Mouse (Mus musculus): ENCODE data around the gene Ccr7. TPM values are rescaled to one million over a fixed set of nuclear protein-coding genes. Genes with fewer than 3 reads are reported as not detected.

The Ccr7 gene
- total and polyA plus RNA-seq, 3 experiments, result 203 to 306 (median 241) TPM

DNA sequence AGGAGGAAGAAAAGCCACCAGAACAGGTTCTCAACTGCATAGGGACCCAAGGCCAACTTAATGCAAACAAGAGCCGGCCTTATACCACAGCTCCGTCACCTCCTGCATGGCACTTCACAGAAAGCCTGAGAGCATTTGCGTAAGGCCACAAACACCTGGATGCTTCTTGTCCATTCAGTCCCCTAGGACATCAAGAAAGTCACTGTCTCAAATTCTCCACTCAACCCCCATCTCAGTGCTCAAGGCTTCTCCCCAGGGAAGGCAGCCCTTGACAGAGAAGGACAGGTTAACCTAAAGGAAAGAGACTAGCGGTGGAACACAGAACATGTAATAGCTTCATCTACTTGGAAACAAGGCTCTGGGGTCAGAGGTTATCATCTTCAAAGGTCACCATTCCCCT lies 32.5 kb upstream of the Ccr7 start:
- Histone ChIP-seq H3K27ac (ENCODE audit: insufficient read depth, low read depth) (peak overlapping the region; percentile 99), H3K9ac (ENCODE audit: insufficient read depth, low read depth) (peak overlapping the region; percentile 84), H3K79me2 (replicated peaks; ENCODE audit: control insufficient read depth, extremely low read depth, insufficient read depth, poor library complexity, severe bottlenecking) (no peaks in the 10 kb centered on the region), H3K4me3 (replicated peaks in 1 of 3; ENCODE audit: low read depth in 2 of 3, low read length in 2 of 3, poor library complexity in 1 of 3) (peak overlapping the region; percentile 7 to 33 (median 17)), H3K9me3 (replicated peaks; ENCODE audit: low read length) (peaks cover 11% of the 10 kb centered on the region), H3K36me3 (replicated peaks in 1 of 2; ENCODE audit: control insufficient read depth in 1 of 2, insufficient read depth in 1 of 2, low read length in 1 of 2) (peaks cover 2% of the 10 kb centered on the region in 2 experiments), H3K4me1 (ENCODE audit: control insufficient read depth in 1 of 2, insufficient read depth in 2 of 2) (peaks cover 33 to 65% of the 10 kb centered on the region in 2 experiments), H3K27me3 (replicated peaks) (no peaks in the 10 kb centered on the region), H3K4me2 (ENCODE audit: insufficient read depth, low read depth, poor library complexity, severe bottlenecking) (peak overlapping the region; percentile 92)
- peak; percentile 98 for DNase-seq (ENCODE audit: extremely low read depth)
- dilution Hi-C loops (cut with MboI; ENCODE audit: extremely low pct_ligation_motif_present, extremely low pct_unique_long_range_greater_than_20kb, low sequenced_read_pairs) (no loop called here), in situ Hi-C loops (cut with MboI; ENCODE audit: low pct_ligation_motif_present, low pct_unique_long_range_greater_than_20kb, low sequenced_read_pairs) (no loop called here)
- TF ChIP-seq RCOR1 (conservative IDR thresholded peaks at IDR 0.05; ENCODE audit: low read depth, low read length) (no peak), USF2 (conservative IDR thresholded peaks at IDR 0.05; ENCODE audit: low read depth, low read length) (no peak), TCF12 (IDR thresholded peaks at IDR 0.05; ENCODE audit: low read depth, low read length) (peak; percentile 99), USF1 (IDR thresholded peaks at IDR 0.05; ENCODE audit: low read depth, low read length) (no peak), CHD1 (IDR thresholded peaks at IDR 0.05; ENCODE audit: low read depth, low read length) (no peak), PAX5 (IDR thresholded peaks at IDR 0.05; ENCODE audit: low read length) (no peak), MYC (IDR thresholded peaks at IDR 0.05; ENCODE audit: low read depth, low read length) (peak; percentile 85), RAD21 (IDR thresholded peaks at IDR 0.05; ENCODE audit: low read depth, low read length) (peak; percentile 28), MAZ (IDR thresholded peaks at IDR 0.05; ENCODE audit: low read depth, low read length) (no peak), MAFK (IDR thresholded peaks at IDR 0.05; ENCODE audit: insufficient replicate concordance, low read length) (peak; percentile 74; the same call in 1 of the 2 replicates), POLR2AphosphoS2 (IDR thresholded peaks at IDR 0.05; ENCODE audit: low read depth, low read length) (no peak), KAT2A (IDR thresholded peaks at IDR 0.05; ENCODE audit: insufficient replicate concordance, low read length) (peak; percentile 67; the same call in 1 of the 2 replicates), TBP (conservative IDR thresholded peaks at IDR 0.05; ENCODE audit: low read depth, low read length) (peak; percentile 68), CTCF (conservative IDR thresholded peaks at IDR 0.05 in 1 of 2, IDR thresholded peaks at IDR 0.05 in 1 of 2; ENCODE audit: low read depth in 2 of 2, low read length in 2 of 2) (peak in 1 of 2 experiments; percentile 41; a peak in 1 of 4 replicates), ZMIZ1 (IDR thresholded peaks at IDR 0.05; ENCODE audit: low read depth, low read length) (0 out of 2 replicates have a peak, but pooled peaks have one; percentile 2), SMC3 (IDR thresholded peaks at IDR 0.05; ENCODE audit: low read depth, low read length) (peak; percentile 8), POLR2A (IDR thresholded peaks at IDR 0.05; ENCODE audit: low read depth, low read length) (peak; percentile 55), E2F4 (IDR thresholded peaks at IDR 0.05; ENCODE audit: insufficient replicate concordance, low read depth, low read length) (no peak), MEF2A (IDR thresholded peaks at IDR 0.05; ENCODE audit: borderline replicate concordance, low read depth, low read length) (peak; percentile 93), UBTF (IDR thresholded peaks at IDR 0.05; ENCODE audit: low read depth, low read length) (no peak; the same call in 1 of the 2 replicates), JUND (conservative IDR thresholded peaks at IDR 0.05; ENCODE audit: low read depth, low read length) (peak; percentile 77; the same call in 1 of the 2 replicates), BHLHE40 (IDR thresholded peaks at IDR 0.05; ENCODE audit: low read depth, low read length) (peak; percentile 92), EP300 (IDR thresholded peaks at IDR 0.05; ENCODE audit: low read length) (peak; percentile 95), HCFC1 (IDR thresholded peaks at IDR 0.05; ENCODE audit: low read depth, low read length) (no peak), ELF1 (IDR thresholded peaks at IDR 0.05; ENCODE audit: low read depth, low read length) (no peak), MAX (IDR thresholded peaks at IDR 0.05; ENCODE audit: low read length) (no peak), ZC3H11A (IDR thresholded peaks at IDR 0.05; ENCODE audit: low read depth, low read length) (no peak), IRF4 (IDR thresholded peaks at IDR 0.05; ENCODE audit: low read depth, low read length) (peak; percentile 88), ZNF384 (IDR thresholded peaks at IDR 0.05; ENCODE audit: low read depth, low read length) (peak; percentile 6; the same call in 1 of the 2 replicates), JUN (IDR thresholded peaks at IDR 0.05; ENCODE audit: insufficient read depth, low read depth, low read length) (peak; percentile 78), MXI1 (IDR thresholded peaks at IDR 0.05; ENCODE audit: low read depth, low read length) (no peak), GABPA (IDR thresholded peaks at IDR 0.05; ENCODE audit: insufficient replicate concordance, low read depth, low read length) (no peak), CHD2 (IDR thresholded peaks at IDR 0.05; ENCODE audit: low read length) (peak; percentile 89), NELFE (IDR thresholded peaks at IDR 0.05; ENCODE audit: low read depth, low read length) (no peak), NRF1 (IDR thresholded peaks at IDR 0.05; ENCODE audit: low read depth, low read length) (no peak; the same call in 1 of the 2 replicates), SIN3A (IDR thresholded peaks at IDR 0.05; ENCODE audit: low read length) (no peak), ZKSCAN1 (IDR thresholded peaks at IDR 0.05; ENCODE audit: borderline replicate concordance, low read depth, low read length) (no peak), ETS1 (conservative IDR thresholded peaks at IDR 0.05; ENCODE audit: low read depth, low read length) (peak; percentile 99)
